Mouse (Mus musculus): ENCODE measurements around the gene Rnf144b. TPM values are rescaled to one million over a fixed set of nuclear protein-coding genes. Genes with fewer than 3 reads are reported as not detected.
A peak's percentile ranks its signal among the peaks of the same experiment; 100 is the strongest.

The Rnf144b gene
- polyA plus RNA-seq, 1 experiment = 8.3 TPM

GRCm38 (mm10) chr13:47170811-47171555, 48.5 kb downstream of the Rnf144b start:
- H3K27ac ChIP-seq (ENCODE audit: control insufficient read depth, insufficient read depth, low read depth, low read length, poor library complexity) = no peak overlapping the region
- H3K4me1 ChIP-seq (ENCODE audit: control insufficient read depth, insufficient read depth, low read length) = no peaks in the 10 kb centered on the region; the same call in 1 of the 2 replicates
- H3K4me3 ChIP-seq (replicated peaks; ENCODE audit: control insufficient read depth, low read depth, low read length) = no peak overlapping the region
- 61% methylated on average over 13 of the region's 13 CpGs for WGBS
- TF ChIP-seq CTCF (IDR thresholded peaks at IDR 0.05; ENCODE audit: control insufficient read depth, insufficient read depth, low read length) (no peak), POLR2A (IDR thresholded peaks at IDR 0.05; ENCODE audit: borderline replicate concordance, control insufficient read depth, low read depth, low read length) (no peak)

DNA sequence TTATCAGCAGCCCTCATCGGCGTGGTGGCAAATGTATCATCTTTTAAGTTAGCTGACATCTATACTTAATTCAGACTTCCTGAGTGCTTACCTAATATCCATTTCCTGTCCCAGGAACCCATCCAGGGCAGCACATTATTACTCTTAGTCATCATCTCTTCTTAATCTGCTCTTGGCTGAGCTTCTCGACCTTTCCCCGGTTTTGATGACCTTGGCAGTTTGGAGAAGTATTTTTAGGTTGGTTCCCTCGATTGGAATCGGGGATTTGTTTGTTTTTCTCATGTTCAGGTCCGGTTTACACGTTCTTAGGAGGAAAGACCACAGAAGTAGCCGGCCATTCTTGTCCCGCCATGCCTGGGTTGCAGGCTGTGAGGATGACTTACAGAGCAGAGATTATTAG, 50.4 kb downstream of the Rnf144b start:
- Histone ChIP-seq H3K4me3 (replicated peaks; ENCODE audit: control insufficient read depth, low read depth, low read length) (no peak overlapping the region), H3K4me1 (ENCODE audit: control insufficient read depth, insufficient read depth, low read length) (no peaks in the 10 kb centered on the region; the same call in 1 of the 2 replicates), H3K27ac (ENCODE audit: control insufficient read depth, insufficient read depth, low read depth, low read length, poor library complexity) (no peak overlapping the region)
- 72% methylated on average over 10 of the region's 10 CpGs for WGBS
- no peak for TF ChIP-seq POLR2A (IDR thresholded peaks at IDR 0.05; ENCODE audit: borderline replicate concordance, control insufficient read depth, low read depth, low read length)
- no peak for TF ChIP-seq CTCF (IDR thresholded peaks at IDR 0.05; ENCODE audit: control insufficient read depth, insufficient read depth, low read length)

DNA sequence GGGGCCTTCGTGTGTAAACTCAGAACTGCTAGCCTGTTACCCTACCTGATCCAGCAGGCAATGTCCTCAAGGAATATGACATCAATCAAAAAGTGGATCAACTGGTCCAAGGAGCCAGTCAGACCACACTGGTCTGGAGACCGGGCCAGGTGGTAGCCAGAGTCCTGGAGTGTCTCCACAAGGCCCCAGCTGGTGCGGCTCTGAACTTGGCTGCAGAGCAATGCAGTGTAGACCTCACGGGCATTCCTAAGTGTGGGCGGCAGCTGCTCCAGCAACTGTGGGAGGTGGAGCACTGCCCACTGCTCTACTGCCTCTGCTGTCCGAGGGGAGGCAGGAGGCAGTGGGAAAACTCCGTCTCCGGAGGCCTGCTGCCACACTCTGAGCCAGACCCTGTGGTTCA, 55.7 kb downstream of the Rnf144b start:
- Histone ChIP-seq H3K4me3 (replicated peaks; ENCODE audit: control insufficient read depth, low read depth, low read length) (no peak overlapping the region), H3K4me1 (ENCODE audit: control insufficient read depth, insufficient read depth, low read length) (peaks cover 2% of the 10 kb centered on the region), H3K27ac (ENCODE audit: control insufficient read depth, insufficient read depth, low read depth, low read length, poor library complexity) (no peak overlapping the region)
- WGBS = 91% methylated on average over 8 of the region's 8 CpGs
- TF ChIP-seq POLR2A (IDR thresholded peaks at IDR 0.05; ENCODE audit: borderline replicate concordance, control insufficient read depth, low read depth, low read length) (no peak), CTCF (IDR thresholded peaks at IDR 0.05; ENCODE audit: control insufficient read depth, insufficient read depth, low read length) (no peak)

- no peak for TF ChIP-seq CTCF (IDR thresholded peaks at IDR 0.05; ENCODE audit: control insufficient read depth, insufficient read depth, low read length)
- no peak for TF ChIP-seq POLR2A (IDR thresholded peaks at IDR 0.05; ENCODE audit: borderline replicate concordance, control insufficient read depth, low read depth, low read length)
- no peak overlapping the region for H3K4me3 ChIP-seq (replicated peaks; ENCODE audit: control insufficient read depth, low read depth, low read length)
- WGBS = 78% methylated on average over 7 of the region's 7 CpGs
- no peak overlapping the region for H3K27ac ChIP-seq (ENCODE audit: control insufficient read depth, insufficient read depth, low read depth, low read length, poor library complexity)
- H3K4me1 ChIP-seq (ENCODE audit: control insufficient read depth, insufficient read depth, low read length) = peaks cover 4% of the 10 kb centered on the region
These were observed 58.3 kb downstream of the Rnf144b start for GRCm38 (mm10) chr13:47180776-47181175.

DNA sequence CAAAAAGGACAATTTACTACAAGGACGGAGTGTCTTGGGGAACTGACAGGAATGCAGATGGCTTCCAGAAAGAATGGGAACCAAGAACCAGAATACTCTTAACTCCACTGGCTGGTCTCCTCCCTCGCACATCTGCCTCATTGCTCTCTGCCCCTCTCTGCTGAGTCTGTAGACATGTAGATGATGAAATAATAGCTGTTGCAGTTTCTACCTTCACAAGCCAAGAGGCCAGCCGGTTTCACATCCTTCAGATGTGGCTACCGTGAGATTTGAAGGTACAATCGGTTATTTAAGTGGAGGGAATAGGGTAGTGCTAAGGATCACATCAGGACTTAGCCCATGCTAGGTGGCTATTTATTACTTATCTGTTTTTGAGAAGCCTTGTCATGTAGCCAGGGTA, 59.9 kb downstream of the Rnf144b start:
- Histone ChIP-seq H3K27ac (ENCODE audit: control insufficient read depth, insufficient read depth, low read depth, low read length, poor library complexity) (peak overlapping the region; percentile 61; the same call in 1 of the 2 replicates), H3K4me1 (ENCODE audit: control insufficient read depth, insufficient read depth, low read length) (peaks cover 4% of the 10 kb centered on the region), H3K4me3 (replicated peaks; ENCODE audit: control insufficient read depth, low read depth, low read length) (no peak overlapping the region)
- no peak for TF ChIP-seq POLR2A (IDR thresholded peaks at IDR 0.05; ENCODE audit: borderline replicate concordance, control insufficient read depth, low read depth, low read length)
- TF ChIP-seq CTCF (IDR thresholded peaks at IDR 0.05; ENCODE audit: control insufficient read depth, insufficient read depth, low read length) = no peak
- WGBS = 37% methylated on average over 5 of the region's 5 CpGs

GRCm38 (mm10) chr13:47183033-47183730, 60.7 kb downstream of the Rnf144b start:
- H3K27ac ChIP-seq (ENCODE audit: control insufficient read depth, insufficient read depth, low read depth, low read length, poor library complexity) = peak overlapping the region; percentile 61; the same call in 1 of the 2 replicates

GRCm38 (mm10) chr13:47183771-47184170, 61.3 kb downstream of the Rnf144b start:
- Histone ChIP-seq H3K4me1 (ENCODE audit: control insufficient read depth, insufficient read depth, low read length) (peaks cover 4% of the 10 kb centered on the region), H3K4me3 (replicated peaks; ENCODE audit: control insufficient read depth, low read depth, low read length) (no peak overlapping the region), H3K27ac (ENCODE audit: control insufficient read depth, insufficient read depth, low read depth, low read length, poor library complexity) (no peak overlapping the region)
- no peak for TF ChIP-seq POLR2A (IDR thresholded peaks at IDR 0.05; ENCODE audit: borderline replicate concordance, control insufficient read depth, low read depth, low read length)
- no peak for TF ChIP-seq CTCF (IDR thresholded peaks at IDR 0.05; ENCODE audit: control insufficient read depth, insufficient read depth, low read length)
- WGBS = 59% methylated on average over 9 of the region's 9 CpGs

More at GRCm38 (mm10) chr13:47183033-47183730, 60.7 kb downstream of the Rnf144b start:
- 57% methylated on average over 9 of the region's 9 CpGs for WGBS
- Histone ChIP-seq H3K4me1 (ENCODE audit: control insufficient read depth, insufficient read depth, low read length) (peaks cover 4% of the 10 kb centered on the region), H3K4me3 (replicated peaks; ENCODE audit: control insufficient read depth, low read depth, low read length) (no peak overlapping the region)
- TF ChIP-seq POLR2A (IDR thresholded peaks at IDR 0.05; ENCODE audit: borderline replicate concordance, control insufficient read depth, low read depth, low read length) (no peak), CTCF (IDR thresholded peaks at IDR 0.05; ENCODE audit: control insufficient read depth, insufficient read depth, low read length) (no peak)

DNA sequence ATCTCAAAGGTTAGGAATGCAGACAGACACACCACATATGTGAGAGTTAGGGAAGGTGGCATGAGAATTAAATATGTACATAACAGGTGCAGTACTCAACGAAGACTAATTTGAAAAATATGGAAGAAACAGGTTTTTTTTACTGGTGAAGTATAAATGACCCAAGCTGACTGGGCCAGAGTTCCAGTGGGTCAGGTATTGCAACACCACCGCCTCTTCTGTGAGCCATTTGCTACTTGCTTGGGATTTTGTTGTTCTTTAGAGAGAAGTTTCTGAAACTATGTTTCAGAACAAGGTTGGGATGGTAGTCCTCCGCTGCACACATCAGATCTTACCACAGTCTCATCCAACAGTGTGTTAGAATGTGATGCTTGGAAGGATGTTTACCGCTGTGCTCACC, 65.4 kb downstream of the Rnf144b start:
- 67% methylated on average over 4 of the region's 4 CpGs for WGBS
- no peak overlapping the region for H3K4me3 ChIP-seq (replicated peaks; ENCODE audit: control insufficient read depth, low read depth, low read length)
- H3K4me1 ChIP-seq (ENCODE audit: control insufficient read depth, insufficient read depth, low read length) = peaks cover 2% of the 10 kb centered on the region
- TF ChIP-seq CTCF (IDR thresholded peaks at IDR 0.05; ENCODE audit: control insufficient read depth, insufficient read depth, low read length) (no peak), POLR2A (IDR thresholded peaks at IDR 0.05; ENCODE audit: borderline replicate concordance, control insufficient read depth, low read depth, low read length) (no peak)
- no peak overlapping the region for H3K27ac ChIP-seq (ENCODE audit: control insufficient read depth, insufficient read depth, low read depth, low read length, poor library complexity)

Measured in bone marrow, adult 2 months (tissue).